Mouse (Mus musculus) frontal cortex, postnatal 10 days (tissue): ENCODE data around the gene Nacc1.

ENCODE experiments used
- DNase-seq, 2 experiments: peaks; one replicate each; pipeline ENCODE4 v3.0.0; 2022; ENCODE audit warnings: low spot score in 2 of 2, mixed read lengths in 1 of 2

Nacc1 gene

DNA sequence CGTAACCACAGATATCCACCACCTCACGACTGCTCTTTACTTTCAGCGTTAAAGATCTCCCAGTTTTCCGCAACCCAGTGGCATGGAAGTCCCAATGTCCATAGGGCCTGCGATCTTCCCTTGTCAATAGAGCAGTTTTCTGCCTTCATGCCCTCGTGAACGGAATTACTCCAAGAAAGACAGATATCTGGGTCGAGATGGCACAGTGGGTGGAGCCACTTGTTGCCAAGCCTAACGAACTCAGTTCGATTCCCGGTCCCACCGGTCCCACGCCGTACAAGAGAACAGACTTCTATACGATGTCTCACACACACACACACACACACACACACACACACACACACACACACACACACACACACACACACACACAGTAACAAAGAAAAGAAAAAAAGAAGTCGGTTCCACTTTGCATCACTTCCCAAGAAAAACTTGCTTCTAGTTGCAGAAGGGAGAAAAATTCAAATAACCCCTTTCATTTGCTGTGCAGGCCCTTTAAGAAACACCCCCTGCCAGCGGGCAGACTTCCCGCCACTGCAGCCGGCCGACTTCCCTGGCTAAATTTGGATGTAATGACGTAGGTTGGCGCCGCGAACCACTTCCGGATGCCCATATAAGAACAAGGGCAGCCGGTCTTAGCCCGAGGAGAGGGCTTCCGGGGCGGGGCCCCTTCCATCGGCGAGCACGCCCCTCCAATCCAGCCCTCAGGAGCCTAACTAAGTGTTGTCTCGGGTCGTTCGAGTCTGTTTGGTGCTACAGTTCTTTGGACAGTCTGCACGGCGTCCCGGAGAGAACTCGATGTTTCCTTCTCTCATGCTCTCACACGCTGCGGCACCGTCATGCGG is 24.0 kb downstream of the Nacc1 start:
- DNase-seq = peak; percentile 93

DNA sequence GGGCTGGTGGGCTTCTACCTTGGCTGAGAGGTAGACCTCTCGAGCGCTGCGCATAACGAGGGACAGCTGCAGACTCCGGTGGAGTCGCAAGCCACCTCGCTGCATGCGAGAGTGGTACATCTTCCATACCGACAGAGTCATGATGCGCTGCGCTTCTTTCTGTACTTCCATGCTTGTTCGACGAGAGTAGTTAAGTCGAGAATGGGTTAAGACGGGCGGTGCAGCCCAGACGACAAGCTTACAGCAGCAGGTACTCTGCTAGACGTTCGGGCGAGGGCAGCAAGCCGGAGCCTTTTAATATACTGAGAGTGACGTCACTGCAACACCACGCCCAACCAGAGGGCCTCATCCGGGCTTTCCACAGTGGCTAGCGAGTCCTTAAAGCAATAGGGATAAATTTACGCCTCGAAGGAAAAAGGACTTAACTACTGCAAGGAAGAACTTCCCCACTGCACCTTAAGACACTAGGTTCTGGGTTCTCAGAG is 25.0 kb downstream of the Nacc1 start, which contains the start of gene Ier2:
Gene Ier2 (minus strand): TSS at position 272 of the 485 bp plus-strand sequence.
- peak; percentile 90 for DNase-seq

DNA sequence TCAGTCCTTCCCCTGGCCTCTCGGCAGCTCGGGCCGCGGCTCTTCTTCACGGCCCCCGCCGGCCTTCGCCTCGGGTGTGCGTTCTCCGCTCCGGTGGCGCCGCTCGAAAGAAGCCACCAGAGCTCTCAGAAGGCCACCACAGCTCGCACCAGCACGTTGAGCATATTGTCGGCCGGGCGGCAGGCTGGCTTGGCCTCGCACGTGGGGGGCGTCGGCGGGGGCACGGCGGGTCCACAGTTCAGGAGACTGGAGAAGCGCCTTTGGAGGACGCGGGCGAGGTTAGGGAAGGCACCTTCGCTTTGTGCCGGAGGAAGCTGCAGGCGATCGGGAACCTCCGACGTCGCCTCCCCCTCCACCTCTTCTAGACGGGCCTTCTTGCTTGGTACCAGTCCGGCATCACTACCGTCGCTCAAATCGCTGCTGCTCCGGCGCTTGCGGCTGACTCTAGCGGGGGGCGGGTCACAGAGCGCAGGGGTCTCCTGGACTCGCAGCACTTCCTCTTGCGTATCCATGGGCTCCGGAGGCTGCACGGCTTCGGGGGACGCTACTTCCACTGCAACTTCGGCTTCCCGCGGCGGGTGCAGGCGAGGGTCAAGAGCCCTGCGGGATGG is 25.6 kb downstream of the Nacc1 start:
- no peak for DNase-seq

DNA sequence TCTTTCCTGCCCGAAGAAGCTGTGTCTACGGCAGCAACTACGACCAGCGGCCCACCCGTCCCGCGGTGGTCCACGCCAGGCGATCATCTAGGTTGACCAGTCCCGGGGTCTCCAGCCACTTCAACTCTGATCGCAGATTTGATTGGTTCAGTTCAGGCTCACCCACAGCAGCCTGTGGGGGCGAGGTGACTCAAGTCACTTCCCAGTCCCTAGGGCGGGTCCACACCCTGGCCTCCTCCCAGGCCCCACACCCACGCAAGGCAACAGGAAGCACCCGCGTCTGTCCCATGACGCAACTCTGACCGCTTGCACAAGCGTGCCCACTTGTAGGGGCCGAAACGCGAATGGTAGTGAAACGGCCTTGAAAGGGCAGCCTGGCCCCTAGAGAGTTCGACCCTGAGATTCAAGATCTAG is 26.2 kb downstream of the Nacc1 start:
- DNase-seq = peak; percentile 61 to 75

DNA sequence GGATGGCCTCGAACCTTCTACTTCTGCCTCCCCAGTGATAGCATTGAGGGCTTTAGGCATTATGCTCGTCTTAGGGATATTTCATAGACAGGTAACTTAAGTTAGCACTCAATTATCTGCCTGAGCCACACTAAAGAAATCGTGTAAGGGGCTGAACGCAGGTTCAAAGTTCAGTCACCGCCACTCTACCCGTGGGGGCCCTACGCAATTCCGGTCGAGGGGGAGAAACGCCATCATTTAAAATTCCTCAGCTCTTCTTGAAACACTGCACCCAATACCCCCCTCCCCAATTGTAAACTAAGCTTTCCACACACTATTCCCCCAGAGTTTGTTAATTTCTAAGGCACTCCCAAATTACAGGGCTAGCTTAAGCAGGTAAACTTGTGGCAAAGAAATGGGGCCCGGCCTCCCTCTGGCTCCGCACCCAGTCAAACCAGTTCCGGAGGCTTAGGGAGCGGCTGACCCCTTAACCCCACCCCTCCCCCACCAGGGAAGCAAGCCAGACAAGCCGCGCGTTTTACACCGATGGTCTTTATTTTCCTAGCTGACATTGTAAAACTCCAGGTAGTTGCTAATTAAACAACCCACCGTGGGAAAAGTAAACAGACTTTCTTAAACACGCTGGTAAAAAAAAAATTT is 26.7 kb downstream of the Nacc1 start:
- no peak for DNase-seq

DNA sequence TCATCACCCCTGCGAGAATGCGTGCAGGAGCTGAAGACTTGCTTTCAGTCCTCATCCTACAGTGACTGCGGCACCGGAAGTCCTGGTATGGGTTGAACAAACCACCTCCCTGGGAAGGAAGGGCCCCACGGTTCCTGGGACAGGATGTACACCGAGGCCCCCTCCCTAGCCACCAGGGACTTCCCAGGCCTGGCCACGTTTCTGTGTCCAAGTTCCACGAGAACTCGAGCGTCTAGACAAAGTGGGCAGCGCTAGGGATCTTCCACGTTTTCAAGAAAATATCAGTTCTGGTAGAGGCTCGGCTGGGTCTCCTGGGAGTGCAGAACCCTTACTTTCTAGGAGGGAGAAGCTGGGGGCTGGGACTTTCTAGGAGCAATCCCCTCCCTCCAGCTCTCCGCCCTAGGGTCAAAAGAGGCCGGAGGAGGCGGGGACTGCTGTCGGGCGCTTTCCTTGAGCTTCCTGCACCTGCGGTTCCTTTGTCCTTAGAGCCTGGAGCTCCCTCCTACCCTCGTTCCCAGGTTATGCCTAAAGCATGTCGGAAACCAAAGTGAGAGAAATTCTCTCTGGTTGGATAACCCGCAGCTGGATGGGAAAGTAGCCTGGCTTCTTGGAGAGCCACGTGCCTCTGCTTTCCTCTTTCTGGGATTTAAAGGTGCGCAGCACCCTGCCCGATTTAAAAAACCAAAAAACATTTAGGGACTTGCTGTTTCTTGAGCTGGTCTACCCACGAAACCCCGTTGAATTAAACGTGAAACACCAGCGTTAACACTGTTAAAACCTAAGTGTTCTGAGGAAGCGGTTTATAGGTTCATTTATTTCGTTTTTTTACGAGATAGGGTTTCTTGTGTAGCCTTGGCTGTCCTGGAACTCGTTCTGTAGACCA is 27.5 kb downstream of the Nacc1 start:
- DNase-seq = no peak

DNA sequence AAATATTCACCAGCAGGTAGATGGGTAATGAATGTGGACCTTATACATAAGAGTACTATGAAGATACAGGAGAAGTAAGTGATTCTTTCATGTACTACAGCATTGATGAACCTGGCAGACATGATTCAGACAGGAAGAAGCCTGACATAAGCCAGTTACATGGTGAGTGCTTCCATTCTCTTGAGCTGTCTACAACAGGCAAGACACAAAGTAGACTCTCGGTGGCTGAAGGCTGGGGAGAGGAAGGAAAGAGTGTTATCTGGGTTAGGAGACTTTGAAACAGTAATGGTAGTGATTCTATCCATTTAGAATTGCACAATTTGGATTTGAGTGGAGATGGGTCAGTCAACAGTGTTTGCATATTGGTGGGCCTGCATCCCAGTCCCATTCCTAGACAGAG is 28.7 kb downstream of the Nacc1 start:
- DNase-seq = no peak

DNA sequence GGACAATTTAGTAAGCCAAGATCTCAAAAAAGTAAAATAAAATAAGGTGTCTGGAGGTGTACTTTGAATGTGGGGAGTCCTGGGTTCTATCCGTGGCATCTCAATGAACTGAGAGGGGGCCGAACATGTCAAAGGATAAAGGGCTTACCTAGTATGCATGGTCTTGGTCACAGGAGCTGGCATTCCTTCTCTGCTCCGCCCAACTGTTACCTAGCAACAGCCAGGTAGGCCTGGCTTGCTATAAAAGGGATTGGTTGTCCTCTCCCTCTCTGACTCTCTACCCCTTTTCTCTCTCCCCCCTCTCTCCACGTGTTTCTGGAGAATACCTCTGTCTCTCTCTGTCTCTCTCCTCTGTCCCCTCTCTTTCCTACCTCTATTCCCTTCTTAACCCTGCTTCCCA is 30.0 kb downstream of the Nacc1 start:
- DNase-seq = no peak

DNA sequence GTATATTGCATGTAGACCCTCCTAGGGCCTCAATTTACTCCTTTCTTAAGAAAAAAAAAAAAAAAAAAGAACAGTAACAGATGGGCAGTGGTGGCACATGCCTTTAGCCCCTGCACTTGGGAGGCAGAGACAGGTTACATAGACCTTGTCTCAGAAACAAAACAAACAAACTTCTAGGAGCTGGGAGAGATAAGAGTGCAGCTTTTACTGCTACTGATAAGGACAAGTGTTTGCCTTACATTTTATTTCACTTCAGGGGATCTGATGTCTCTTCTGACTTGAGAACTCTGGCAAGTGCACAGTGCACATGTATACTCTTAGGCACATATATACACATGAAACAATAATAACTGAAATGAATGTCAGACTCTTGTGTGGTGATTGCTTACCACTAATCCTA is 30.5 kb downstream of the Nacc1 start:
- DNase-seq = no peak

DNA sequence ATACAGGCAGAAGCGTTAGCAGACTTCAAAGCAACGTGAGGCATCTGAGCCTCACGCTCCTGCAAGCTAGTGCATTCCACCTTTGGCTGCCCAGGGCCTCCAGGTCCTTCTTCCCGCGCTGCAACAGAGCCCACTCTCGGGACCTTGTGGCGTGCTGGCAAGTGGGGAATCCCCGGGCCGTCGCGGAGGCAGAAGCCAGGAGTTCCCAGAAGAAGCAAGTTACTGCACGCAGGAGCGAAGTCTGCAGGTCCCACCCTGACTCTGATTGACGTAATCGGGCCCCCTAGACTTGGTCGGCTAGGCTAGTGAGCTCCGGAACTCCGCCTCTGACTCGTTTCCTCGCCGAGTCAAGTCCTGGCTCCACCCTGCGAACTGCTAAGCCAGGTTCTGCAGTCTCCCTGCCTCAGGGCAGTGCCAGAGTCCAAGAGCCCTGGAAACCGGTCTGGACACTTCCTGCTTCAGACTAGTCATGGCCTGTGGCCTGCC is 31.0 kb downstream of the Nacc1 start:
- DNase-seq = peak in 1 of 2 experiments; percentile 22

DNA sequence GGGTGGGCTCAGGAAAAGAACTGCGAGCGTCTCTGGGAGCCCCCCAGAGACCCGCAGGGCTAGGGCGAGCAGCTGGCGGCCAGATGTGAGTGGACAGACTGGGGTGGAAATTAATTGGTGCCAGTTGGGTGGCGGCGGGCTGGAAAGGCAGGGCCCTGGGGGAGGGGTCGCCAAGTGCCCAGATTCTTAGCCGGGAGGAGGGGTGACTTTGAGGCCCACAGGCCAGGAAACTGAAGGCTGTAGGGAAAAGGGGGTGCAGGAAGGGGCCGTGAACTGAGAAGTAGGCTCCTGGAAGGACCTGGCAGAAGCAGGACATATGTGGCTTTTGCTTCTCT is 31.5 kb downstream of the Nacc1 start:
- no peak for DNase-seq

DNA sequence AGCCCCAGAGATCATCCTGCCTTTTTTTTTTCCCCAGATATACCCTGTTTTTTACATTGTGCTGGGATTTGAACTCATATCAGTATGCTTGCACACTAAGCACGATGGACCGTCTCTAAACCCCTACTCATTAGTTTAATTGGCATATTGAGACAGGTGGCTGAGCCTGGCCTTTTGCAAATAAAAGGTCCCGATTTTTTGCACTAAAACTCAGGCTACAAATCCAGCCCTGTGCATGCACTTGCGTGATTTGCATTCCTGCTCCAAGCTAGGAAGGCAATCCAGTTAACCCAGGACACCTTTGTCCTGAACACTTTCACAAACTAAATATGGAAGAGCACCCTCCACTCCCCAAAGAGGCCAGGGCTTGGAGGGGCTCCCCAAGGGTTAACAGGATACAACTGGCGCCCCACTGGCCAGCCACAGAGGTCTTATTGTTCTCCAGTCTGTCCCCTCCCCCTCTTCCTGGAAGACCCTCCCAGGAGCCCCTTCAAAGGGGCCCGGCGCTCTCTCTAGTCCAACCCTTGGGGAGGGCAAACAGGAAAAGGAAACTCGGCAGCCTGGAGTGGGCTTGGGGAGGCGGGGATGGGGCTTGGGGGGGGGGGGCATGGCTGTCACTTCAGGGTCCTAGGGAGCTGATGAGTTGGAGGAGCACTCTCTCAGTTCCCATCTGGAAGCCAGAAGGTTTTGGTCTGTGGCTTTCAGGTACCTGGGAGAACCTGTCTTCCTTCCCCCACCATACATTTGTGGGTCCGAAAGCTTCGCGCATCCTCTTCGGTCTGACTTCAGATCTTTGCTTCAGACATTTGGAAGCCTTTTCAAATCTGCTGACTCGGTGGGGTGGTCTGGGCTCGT is 32.1 kb downstream of the Nacc1 start:
- no peak for DNase-seq

DNA sequence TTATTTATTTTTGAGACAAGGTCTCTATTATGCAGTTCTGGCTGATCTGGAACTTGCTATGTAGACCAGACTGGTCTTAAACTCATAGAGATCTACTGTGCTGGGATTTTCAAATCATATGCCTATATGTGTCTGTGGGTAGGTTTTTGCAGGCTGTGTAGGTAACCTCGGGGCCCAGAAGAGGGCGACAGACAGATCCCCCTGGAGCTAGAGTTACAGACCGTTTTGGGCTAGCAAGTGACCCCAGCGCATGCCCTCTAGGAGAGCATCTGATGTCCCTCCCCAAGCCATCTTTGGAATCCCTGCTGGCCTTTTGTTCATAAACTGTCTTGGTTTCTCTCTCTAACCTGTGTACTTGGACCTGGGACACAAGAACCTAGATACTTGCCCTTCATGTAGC is 33.1 kb downstream of the Nacc1 start:
- DNase-seq = no peak

DNA sequence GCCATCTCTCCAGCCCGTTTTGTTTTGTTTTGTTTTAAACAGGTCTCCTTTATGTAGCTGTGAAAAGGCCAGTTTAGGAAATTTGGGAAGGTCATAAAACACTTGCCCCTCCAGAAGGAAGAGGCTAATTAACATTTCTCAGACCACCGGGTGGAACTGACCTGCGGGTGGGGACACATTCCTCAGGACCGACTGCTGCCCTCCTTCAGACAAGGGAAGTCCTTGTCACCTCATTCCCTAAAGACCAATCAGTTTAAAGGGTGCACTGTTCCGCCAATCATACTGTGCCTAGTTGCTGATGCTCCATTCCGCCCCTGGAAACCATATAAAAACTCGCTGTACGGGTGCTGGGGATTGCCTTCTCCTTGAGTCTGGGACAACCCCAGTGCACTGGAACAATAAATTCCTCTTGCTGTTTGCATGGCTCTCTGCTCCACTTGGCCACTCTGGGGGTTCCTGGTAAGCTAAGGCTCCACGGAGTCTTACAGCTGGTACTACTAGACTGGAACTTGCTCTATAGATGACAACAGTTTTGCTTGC is 34.5 kb downstream of the Nacc1 start:
- DNase-seq = no peak

DNA sequence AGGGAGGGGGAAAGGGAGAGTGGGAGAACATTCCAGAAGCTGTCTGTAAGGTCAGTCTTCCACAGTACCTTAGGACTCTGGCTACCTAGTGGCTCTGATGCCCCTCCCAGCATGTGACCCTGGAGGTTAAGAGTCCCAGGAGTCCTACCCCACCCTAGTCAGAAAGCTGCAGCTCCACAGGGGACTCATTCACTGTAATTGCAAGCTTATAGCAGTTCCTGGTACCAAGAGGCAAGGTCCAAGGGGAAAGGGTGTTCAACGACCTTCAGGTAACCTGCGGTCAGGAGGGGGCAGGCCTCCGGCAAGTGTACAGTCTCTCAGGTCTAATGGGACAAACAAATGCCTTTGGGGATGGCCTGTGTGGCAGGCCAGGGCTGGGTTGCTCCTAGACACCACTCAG is 37.4 kb downstream of the Nacc1 start:
- no peak for DNase-seq

DNA sequence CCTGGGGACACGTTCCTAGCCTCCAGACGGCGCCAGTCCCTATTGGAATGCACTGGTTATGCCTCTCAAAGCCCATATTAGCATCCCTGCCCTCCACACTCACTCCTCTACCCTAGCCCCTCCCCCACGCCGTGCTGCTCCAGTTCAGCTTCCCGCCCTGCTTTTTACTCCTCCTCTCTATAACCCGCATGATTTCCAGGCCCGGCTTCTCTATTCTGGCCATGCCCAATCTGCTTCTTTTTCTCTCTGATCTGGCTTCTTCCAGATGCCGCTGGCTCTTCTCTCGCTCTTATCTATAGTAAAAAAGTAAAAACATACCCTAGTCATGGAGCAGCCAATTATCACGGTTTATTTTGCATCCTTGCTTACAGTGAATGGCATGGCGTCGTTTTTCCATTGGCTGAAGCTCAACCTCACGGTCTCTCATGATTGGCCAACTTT is 40.2 kb downstream of the Nacc1 start:
- DNase-seq = no peak

DNA sequence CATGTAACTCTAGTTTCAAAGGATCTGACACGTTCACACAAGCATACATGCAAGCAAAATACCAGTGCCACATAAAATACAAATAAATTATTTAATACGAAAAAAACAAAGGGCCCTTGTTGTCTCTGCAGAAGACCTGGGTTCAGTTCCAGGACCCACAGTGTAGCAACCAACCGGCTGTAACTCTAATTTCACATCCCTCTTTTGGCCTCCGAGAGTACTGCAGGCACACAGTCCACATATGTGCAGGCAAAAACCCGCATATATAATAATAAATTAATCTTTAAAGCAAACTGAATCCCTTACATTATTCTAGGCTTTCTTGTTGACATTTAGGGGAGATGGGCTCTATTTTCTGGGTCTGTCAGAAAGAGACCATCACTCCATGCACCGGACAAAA is 40.9 kb downstream of the Nacc1 start:
- no peak for DNase-seq

DNA sequence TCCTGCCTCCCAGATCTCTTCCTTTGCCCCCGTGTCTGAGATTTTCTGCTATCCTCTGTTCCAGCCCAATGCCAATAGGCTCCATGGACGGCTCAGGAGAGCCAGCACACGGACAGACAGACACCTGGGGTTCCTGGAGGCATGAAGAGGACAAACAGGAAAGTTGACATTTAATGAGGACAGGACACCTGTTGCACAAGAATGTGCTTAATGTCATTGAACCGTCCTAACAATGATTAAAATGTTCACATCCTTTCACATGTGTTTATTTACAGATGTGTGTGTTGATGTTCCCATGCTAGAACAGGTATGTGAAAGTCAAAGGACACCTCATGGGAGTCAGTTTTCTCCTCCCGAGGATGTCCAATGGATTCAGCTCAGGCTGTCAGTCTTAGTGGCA is 44.6 kb downstream of the Nacc1 start:
- DNase-seq = no peak

DNA sequence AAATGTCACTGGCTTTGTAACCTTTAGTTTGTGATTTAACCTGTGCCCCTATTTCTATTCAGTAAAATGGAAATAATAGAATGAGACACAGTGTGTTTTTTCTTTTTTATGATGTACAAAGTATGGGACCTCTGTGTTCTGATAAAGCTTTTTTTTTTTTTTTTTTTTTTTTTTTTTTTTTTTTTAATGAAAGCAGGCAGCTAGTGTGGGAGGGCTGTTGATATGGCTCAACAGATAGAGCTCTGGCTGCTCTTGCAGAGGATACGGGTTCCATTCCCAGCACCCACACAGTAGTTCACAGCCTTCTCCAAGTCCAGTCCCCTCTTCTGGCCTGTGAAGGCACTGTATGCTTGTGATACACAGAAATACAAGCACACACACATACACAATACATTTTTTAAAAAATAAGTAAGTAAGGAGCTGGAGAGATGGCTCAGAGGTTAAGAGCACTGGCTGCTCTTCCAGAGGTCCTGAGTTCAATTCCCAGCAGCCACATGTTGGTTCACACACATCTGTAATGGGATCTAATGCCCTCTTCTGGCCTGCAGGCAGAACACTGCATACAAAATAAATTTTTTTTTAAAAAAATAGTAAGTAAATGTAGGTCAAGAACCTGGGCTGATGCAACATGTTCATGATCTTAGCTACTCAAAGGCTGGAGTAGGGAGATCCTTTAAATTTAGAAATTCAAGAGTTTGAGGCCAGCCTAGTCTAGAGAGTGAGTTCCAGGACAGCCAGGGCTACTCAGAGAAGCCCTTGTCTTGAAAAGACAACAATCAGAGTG is 45.9 kb downstream of the Nacc1 start:
- DNase-seq = no peak
